Mouse (Mus musculus) kidney, postnatal 4 days (tissue): ENCODE data around the gene Sprr2k.
A peak's percentile ranks its signal among the peaks of the same experiment; 100 is the strongest.

Experiments used
- DNase-seq, 2 experiments: peaks; one replicate each; pipeline ENCODE4 v3.0.0; 2021; ENCODE audit warnings: mixed read lengths in 2 of 2

The Sprr2k gene

DNA sequence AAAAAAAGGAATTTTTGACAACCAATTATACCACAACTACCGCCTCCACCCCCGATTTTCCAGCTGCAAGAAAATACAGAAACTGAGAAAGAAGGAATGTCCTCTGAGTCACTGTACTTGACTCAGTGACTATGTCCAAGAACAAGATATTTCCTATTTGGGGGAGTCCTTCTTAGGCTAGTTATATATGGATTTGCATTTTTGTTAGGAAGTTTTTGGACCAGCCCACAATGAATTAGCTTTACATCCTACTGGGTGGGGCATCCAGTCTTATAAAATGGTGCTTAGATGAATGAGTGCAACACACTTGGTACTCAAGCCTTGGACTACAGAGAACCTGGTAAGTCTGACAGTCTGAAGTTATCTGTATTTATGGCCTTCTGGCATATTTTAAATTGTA lies at the start of gene Sprr2k:
Sprr2k (plus strand) TSS at position 301 of the 400 bp plus-strand sequence.
- DNase-seq: no peak

DNA sequence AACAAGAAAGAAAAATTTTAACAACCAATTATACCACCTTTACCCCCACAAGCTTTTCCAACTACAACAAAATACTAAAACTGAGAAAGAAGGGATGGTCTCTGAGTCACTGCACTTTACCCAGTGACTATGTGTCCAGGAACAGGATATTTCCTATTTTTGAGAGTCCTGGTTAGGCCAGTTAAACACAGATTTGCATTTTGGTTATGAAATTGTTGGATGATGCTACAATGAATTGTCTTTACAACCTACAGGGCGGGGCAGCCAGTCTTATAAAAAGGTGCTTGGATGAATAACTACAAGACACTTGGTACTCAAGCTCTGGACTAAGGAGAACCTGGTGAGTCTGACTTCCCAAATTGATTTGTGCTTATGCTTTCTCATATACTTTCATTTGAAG lies 47.0 kb upstream of the Sprr2k start, which contains the start of gene Sprr2h:
Sprr2h (plus strand) TSS at position 301 of the 400 bp plus-strand sequence.
- DNase-seq: no peak

DNA sequence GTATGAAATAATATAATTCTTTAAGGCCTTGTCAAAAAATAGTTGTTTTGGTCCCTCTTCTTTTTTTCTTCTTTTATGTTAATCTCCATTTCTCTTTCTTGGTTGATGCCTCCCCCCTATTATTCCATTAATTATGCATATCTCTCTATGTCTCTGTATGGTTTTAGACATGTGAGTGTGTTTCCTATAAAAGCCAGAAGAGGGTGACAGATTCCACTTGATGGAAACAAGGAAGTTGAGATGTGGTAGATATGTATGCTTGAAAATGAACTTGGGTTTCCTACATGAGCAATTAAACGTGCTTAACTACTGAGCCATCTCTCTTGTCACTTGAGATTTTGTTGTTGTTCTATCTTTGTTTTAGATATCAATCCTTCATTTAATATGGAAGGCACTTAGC lies 38.1 kb upstream of the Sprr2k start:
- DNase-seq: no peak

DNA sequence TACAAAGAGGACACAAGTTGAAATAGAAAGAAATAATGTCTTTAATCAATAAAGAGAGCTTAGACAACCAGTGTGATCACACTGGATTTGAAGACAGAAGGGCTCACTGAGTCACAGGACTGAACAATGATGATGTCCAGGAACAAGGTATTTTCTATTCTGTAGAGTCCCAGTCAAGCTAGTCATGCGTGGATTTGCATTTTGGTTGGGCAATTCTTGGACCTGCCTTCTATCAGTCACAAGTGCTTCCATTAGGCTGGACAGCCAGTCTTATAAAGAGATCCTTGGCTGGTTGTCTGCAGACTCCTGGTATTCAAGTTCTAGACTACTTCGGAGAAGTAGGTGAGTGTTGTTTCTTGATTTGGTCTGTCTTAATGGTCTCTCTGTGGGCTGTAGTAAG lies 24.7 kb upstream of the Sprr2k start, which contains the start of gene Sprr2i:
Sprr2i (plus strand) TSS at position 301 of the 400 bp plus-strand sequence.
- DNase-seq: no peak

DNA sequence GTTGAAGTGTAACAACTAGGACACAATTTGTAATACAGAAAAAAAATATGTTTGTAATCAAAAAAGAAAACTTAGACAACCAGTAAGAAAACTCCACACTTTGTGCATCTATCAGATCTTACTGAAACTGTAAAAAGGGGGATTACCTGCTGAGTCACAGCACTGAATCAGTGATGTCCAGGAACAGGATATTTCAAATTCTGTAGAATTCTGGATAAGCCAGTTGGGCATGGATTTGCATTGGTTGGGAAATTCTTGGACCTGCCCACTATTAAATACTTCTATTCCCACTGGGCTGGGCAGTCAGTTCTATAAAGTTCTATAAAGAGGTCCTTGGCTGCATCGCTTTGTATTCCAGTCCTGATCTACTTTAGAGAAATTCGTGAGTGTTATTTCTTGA lies 14.6 kb upstream of the Sprr2k start, which contains the start of gene Sprr2j-ps:
Sprr2j-ps (plus strand) TSS at position 301 of the 400 bp plus-strand sequence.
- DNase-seq: no peak

DNA sequence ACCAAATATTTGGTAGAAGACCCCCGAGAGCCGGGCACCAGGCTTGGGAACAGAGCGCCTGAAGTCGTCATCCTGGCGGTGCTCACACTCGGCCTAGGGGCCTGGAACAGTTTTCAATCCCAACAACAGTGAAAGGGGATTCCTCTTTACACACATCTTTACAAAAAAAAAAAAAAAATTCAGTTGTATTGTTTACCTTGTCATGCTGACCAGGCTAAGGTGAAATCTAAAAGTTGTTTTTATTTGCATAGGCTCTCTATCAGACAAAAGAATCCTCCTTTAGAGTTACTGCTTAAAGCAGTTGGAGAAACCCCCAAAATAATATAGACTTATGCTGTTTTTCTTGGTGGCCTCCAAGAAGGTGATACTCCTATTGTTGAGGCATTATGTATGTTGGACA lies 3.1 kb upstream of the Sprr2k start, which contains the start of gene Gm9774:
Gm9774 (minus strand) TSS at position 101 of the 400 bp plus-strand sequence.
- no peak for DNase-seq

DNA sequence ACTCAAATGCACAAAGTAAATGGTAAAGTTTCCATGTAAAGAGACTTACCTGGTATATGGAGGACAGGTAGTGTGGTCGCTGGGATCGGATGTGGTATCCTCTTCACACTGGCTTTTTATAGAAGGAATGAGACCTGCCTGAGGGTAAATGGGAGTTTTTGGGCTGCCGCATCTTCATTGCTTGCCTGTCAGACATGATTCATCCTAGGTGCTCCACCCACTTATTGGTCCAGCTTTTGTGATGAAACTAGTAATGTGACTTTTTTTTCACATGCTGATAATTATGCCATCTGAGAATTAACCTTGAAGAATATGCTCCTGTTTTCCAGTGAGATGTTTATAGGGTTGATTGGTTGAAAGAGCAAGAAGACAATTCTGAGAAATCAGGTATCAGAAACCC lies 6.3 kb downstream of the Sprr2k start, which contains the start of gene Sprr1b:
Sprr1b (minus strand) TSS at position 101 of the 400 bp plus-strand sequence.
- no peak for DNase-seq

DNA sequence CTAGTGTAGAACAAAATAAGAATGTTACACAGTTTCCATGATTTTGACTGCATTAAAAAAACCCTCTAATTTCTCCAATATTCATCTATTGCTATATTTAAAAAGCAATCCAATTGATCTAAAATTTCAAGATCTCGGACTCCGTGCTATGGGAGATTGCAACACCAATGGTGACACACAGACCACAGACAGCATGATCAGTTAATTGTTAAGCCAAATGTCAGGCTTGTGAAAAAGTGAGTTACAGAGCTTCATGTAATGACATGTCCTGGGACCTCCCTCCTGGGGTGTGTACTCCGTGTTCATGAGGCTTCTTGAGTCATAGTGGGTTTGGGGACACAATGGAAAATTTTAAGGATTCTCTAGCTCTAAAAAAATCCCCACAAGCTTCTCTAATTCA lies 7.8 kb downstream of the Sprr2k start:
- no peak for DNase-seq

DNA sequence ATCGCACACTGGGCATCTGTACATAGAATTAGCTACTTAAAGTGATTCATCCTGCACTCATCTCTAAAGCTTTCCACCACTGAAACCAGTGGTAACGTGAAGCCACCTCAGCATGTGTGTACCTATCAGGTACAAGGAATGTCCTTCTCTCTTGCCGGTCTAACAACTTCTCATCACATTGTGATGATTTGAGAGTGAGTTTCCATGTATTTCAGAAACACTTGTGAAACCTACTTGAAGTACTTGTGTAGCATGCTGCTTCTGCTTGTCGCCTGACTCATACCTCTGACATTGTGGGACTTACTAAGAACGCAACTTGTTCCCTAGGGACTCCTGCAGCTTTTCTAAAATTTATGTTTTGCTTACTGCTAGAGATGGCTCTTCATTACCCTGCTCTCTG lies 22.8 kb downstream of the Sprr2k start:
- DNase-seq: no peak

DNA sequence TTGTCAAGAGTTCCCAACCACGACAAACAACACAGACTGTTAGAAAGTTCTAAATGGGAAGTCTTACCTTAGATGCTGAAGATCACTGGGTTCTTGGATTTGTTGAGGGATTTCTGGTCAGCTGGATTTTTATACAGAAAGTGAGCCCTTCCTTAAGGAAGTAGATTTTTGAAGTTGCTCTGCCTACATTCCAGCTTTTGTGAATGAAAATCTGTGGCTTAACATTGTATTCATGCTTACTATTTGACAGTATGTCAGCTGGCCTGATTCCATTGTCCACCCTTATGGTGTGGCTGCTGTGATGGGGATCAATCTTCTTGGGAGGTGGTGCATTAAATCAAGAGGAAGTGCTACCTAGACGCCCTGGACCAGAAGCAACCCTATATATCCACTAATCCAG lies 26.2 kb downstream of the Sprr2k start, which contains the start of gene Sprr3:
Sprr3 (minus strand) TSS at position 101 of the 400 bp plus-strand sequence.
- no peak for DNase-seq

DNA sequence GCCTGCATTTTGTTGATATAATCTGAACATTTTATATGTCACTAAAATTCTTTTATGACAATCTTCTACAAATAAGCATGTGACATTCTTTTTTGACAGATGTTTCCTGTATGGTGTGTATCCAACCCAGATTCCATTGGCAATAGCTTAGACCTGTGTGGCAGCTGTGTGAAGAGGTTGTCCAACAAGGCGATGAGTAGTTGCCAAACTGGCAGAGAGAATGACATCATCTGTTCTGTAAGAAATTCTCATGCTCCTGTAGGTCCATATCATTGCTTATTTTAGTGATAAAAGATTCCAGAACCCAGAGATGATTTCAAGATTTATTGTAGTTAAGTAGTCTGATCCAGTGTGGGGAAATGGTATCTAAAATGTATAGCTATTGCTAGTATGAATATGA lies 34.2 kb downstream of the Sprr2k start:
- no peak for DNase-seq

DNA sequence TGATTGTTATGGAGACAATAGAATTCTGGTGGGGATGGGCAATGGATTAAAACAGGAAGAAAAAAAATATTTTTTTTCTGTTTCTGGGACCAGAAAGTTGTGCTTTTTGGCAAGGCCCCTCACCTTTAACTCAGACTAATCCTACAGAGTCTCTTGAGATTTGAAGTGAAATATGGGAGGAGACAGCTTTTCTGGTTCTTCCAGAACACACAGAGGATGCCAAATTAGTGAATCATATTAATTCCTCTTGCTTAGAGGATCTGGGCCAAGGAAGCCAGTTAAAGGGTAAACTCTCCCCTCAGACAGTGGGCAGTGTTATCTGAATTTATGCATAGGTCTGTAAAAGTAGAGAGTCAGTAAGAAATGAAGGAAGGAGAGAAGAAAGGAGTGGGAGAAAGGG lies 35.0 kb downstream of the Sprr2k start:
- DNase-seq: no peak

DNA sequence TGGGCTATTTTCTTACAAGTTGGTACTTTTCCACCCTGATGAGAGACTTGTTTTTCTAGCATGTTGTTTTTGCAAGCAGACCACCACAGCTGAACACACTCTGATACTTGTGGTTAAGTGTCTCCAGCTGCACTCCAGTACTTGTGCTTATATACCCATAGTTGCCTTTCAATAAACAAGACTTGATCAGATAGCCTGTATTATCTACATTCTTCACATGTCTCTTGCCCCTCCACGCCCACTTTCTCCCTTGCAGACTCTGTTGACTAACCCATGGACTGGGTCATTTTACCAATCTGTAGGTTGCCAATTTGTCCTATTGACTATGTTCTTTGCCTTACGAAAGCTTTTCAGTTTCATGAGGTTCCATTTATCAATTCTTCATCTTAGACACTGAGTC lies 37.7 kb downstream of the Sprr2k start:
- DNase-seq: no peak

DNA sequence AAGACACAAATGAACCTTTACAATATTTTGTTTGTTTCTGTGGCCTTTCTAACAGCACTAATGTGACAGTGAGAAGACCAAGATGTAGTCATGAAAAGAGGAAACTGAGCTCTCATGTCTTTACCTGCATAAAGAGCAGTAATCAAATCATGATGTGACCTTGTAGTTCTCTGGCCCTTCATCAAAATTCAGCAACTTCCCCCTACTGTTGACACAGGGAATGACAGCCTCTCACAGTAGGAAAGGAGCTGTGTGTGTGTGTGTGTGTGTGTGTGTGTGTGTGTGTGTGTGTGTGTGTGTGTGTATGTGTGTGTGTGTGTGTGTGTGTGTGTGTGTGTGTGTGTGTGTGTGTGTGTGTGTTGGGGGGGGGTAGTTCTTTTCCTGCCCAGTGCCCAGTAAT lies 48.9 kb downstream of the Sprr2k start:
- peak in 1 of 2 experiments; percentile 6 for DNase-seq
